Mouse (Mus musculus): ENCODE data around the gene Slc38a6.

GRCm38 (mm10) chr12:73354521-73354920, 67.9 kb downstream of the Slc38a6 start:
- TF ChIP-seq POLR2A (IDR thresholded peaks at IDR 0.05; ENCODE audit: low read depth, low read length) (no peak), CTCF (conservative IDR thresholded peaks at IDR 0.05; ENCODE audit: insufficient read depth, insufficient read length, low read depth, low read length) (no peak)

All from kidney, adult 2 months (tissue).